13 mouse cellular contexts compared by ENCODE assay signal in the genomic region with DNA sequence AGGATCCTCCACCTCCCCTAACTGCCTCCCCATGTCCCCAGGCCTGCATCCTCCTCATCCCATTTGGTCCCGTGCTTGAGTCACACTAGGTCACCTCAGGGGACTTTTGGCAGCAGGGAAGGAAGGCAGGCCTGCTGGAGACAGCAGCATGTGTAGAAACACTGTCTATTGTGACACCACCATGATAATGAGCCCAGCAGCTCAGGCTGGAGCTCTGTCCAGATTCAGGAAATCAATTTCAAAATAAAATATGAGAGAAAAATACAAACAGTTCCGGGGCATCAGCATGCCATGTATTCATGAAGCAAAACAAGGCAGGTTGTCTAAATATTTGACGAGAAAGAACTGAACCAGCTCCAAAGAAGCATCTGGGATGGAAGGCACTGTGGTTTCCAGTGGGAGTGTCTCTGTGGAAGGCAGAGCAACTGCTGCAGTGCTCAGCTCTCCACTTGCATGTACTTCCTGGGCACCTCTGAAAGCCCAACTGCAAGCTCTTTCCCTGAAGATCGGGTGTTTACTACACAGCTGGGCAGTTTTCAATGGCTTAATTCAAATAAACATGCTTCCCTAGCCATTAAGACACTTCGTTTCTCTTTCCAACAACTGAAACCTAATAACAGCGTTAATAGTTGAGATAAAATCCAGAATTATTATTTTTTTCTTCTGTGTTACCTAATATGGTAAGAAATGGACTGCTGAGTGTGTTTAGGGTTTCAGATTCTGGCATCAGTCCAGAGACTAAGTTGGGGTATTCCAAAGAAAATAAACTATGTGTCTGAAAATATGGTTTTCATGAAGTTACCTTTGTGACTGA.
DNase-seq lines count a peak whose midpoint lies in the region; ATAC-seq and TF ChIP-seq lines count a peak whose summit lies in the region.
"Had no signal": no experiment of that assay in that cellular context is flagged by ENCODE, and none has a peak within 500 bp of the region (broad histone marks: within the 10 kb centered on the region; RNA-seq: fewer than 3 reads in every experiment).

No protein-coding gene starts in this region.

- H3K27ac ChIP-seq in forebrain, embryonic 16.5 days (ENCODE audit: low read length) = peak overlapping the region; percentile 8; the same call in 1 of the 2 replicates
- no peak overlapping the region for H3K27ac ChIP-seq in forebrain, embryonic 10.5 days
- H3K27ac ChIP-seq in layer of hippocampus, adult 2 months = peak overlapping the region; percentile 52; the same call in 1 of the 2 replicates
- H3K27ac ChIP-seq: limb, embryonic 12.5 days had no signal

- 54% methylated on average over 6 of the region's 6 CpGs for WGBS in forebrain, embryonic 16.5 days
- 86% methylated on average over 6 of the region's 6 CpGs for WGBS in forebrain, embryonic 10.5 days

- no peaks in the 10 kb centered on the region for H3K27me3 ChIP-seq in forebrain, embryonic 16.5 days (replicated peaks; ENCODE audit: control insufficient read depth, insufficient read depth, low read length)
- no peaks in the 10 kb centered on the region for H3K27me3 ChIP-seq in forebrain, embryonic 10.5 days (ENCODE audit: poor library complexity, severe bottlenecking)
- H3K27me3 ChIP-seq: limb, embryonic 12.5 days had no signal

- no peaks in the 10 kb centered on the region for H3K36me3 ChIP-seq in forebrain, embryonic 16.5 days (ENCODE audit: control insufficient read depth, insufficient read depth)
- peaks cover 59% of the 10 kb centered on the region for H3K36me3 ChIP-seq in forebrain, embryonic 10.5 days (replicated peaks)

- TF ChIP-seq CTCF in layer of hippocampus, adult 2 months (conservative IDR thresholded peaks at IDR 0.05) = no peak

- H3K9me3 ChIP-seq in forebrain, embryonic 16.5 days (ENCODE audit: control insufficient read depth, low read length) = no peaks in the 10 kb centered on the region
- no peaks in the 10 kb centered on the region for H3K9me3 ChIP-seq in forebrain, embryonic 10.5 days
- H3K9me3 ChIP-seq: limb, embryonic 12.5 days had no signal

- H3K4me1 ChIP-seq in forebrain, embryonic 16.5 days (replicated peaks; ENCODE audit: control insufficient read depth, insufficient read depth, low read length) = peaks cover 27% of the 10 kb centered on the region
- H3K4me1 ChIP-seq in forebrain, embryonic 10.5 days = peaks cover 12% of the 10 kb centered on the region; the same call in 1 of the 2 replicates

- ATAC-seq in forebrain, embryonic 16.5 days = no peak
- ATAC-seq in megakaryocyte progenitor cell, adult 5-6 weeks (replicated peaks; ENCODE audit: poor library complexity) = no peak
- ATAC-seq: hindbrain, embryonic 16.5 days had no signal

- no peak overlapping the region for H3K4me3 ChIP-seq in forebrain, embryonic 16.5 days (replicated peaks; ENCODE audit: low read length)
- no peak overlapping the region for H3K4me3 ChIP-seq in forebrain, embryonic 10.5 days
- H3K4me3 ChIP-seq in layer of hippocampus, adult 2 months = no peak overlapping the region
- H3K4me3 ChIP-seq: limb, embryonic 12.5 days had no signal

- no peak overlapping the region for H3K9ac ChIP-seq in forebrain, embryonic 16.5 days (replicated peaks; ENCODE audit: low read depth, low read length)
- H3K9ac ChIP-seq: limb, embryonic 12.5 days had no signal

- H3K4me2 ChIP-seq in forebrain, embryonic 16.5 days (ENCODE audit: low read length) = no peak overlapping the region
- H3K4me2 ChIP-seq: limb, embryonic 12.5 days had no signal

- no peak for DNase-seq in forebrain, embryonic 10.5 days (ENCODE audit: extremely low spot score, low spot score)
- no peak for DNase-seq in layer of hippocampus, adult 2 months (ENCODE audit: low spot score in 2 of 2)
- DNase-seq in layer of hippocampus, postnatal 10 days (ENCODE audit: low spot score in 2 of 2) = no peak
- DNase-seq in brain, adult 2 months (ENCODE audit: low read depth, low spot score) = peak; percentile 45
- DNase-seq in lung, postnatal 10 days = peak; percentile 47
- DNase-seq in kidney, postnatal 10 days = no peak
- DNase-seq: adrenal gland, adult 2 months; cerebellum, postnatal 36 days; gastrocnemius, postnatal 14 days had no signal

Comparison
In these comparisons a context has a peak if more than half of its experiments do, and no peak if none do; other contexts are left out.
1. DNase-seq: peak in brain, adult 2 months (single experiment) and lung, postnatal 10 days (single experiment); none in forebrain, embryonic 10.5 days (single experiment), layer of hippocampus, adult 2 months (0 of 2), layer of hippocampus, postnatal 10 days (0 of 2) and kidney, postnatal 10 days (single experiment).